Mouse (Mus musculus) forebrain, postnatal 0 days (tissue): Measurements from ENCODE around the gene Fbf1. TPM values are rescaled to one million over a fixed set of nuclear protein-coding genes. Genes with fewer than 3 reads are reported as not detected.

ENCODE experiments used
- ATAC-seq: fragments of 200-750 bp; cut with Nextera tagmentation; 2 replicates; pipeline ENCODE4 v1.8.0; 2017; ENCODE audit warnings: mild to moderate bottlenecking, moderate library complexity
- DNase-seq: peaks from one replicate; pipeline ENCODE4 v3.0.0-alpha.2; 2015
- H3K27ac ChIP-seq: fragments of 300-500 bp; sonication (generic); 2 replicates; pipeline ENCODE4 v1.5.1; 2014; ENCODE audit warnings: low read depth, mild to moderate bottlenecking, antibody characterized with exemption, low read length, moderate library complexity, mixed read lengths
- H3K27me3 ChIP-seq: fragments of 300-500 bp; sonication (generic); 2 replicates; pipeline ENCODE4 v1.6.1; 2014; ENCODE audit warnings: mild to moderate bottlenecking, low read length, mixed read lengths; ENCODE audit not compliant: insufficient read depth
- H3K36me3 ChIP-seq: fragments of 300-500 bp; sonication (generic); 2 replicates; pipeline ENCODE4 v1.6.1; 2014; ENCODE audit warnings: mild to moderate bottlenecking, moderate library complexity; ENCODE audit not compliant: insufficient read depth
- H3K4me1 ChIP-seq: fragments of 300-500 bp; sonication (generic); 2 replicates; pipeline ENCODE4 v1.6.1; 2014; ENCODE audit warnings: antibody characterized with exemption; ENCODE audit not compliant: insufficient read depth
- H3K4me2 ChIP-seq: fragments of 300-500 bp; sonication (generic); 2 replicates; pipeline ENCODE4 v1.6.1; 2014; ENCODE audit warnings: low read depth, mild to moderate bottlenecking, moderate library complexity
- H3K4me3 ChIP-seq: fragments of 300-500 bp; sonication (generic); 2 replicates; pipeline ENCODE4 v1.5.1; 2014; ENCODE audit warnings: low read depth, low read length, mixed read lengths
- H3K9ac ChIP-seq: fragments of 300-500 bp; sonication (generic); 2 replicates; pipeline ENCODE4 v1.6.1; 2014; ENCODE audit warnings: mild to moderate bottlenecking
- H3K9me3 ChIP-seq: fragments of 300-500 bp; sonication (generic); 2 replicates; pipeline ENCODE4 v1.6.1; 2016; ENCODE audit warnings: low read length
- CTCF ChIP-seq: sonication (generic); IDR thresholded peaks from 2 replicates; pipeline ENCODE4 v1.5.1; 2016; ENCODE audit warnings: antibody characterized with exemption, control low read depth, low read depth
- WGBS: fragments of 180-500 bp; shearing (Covaris S2); extraction: QIAGEN DNeasy Blood & Tissue Kit; methylation state at CpG from one replicate; pipeline ENCODE4 v1.1.7; 2014; 5-methylcytosine and 5-hydroxymethylcytosine counted together
- polyA plus RNA-seq: library from polyadenylated mRNA; unstranded; fragments of >200 nt; fragmentation: Nextera tagmentation; extraction: Ambion mirVana; gene quantifications from 2 replicates; pipeline ENCODE4 v1.2.1, GENCODE M21; 2015
- total RNA-seq: library from RNA; depleted of rRNA; stranded (reverse); fragments of >200 nt; gene quantifications from 2 replicates; pipeline ENCODE4 v1.2.3, GENCODE M21; 2014; rRNA removed

Fbf1 gene
- total RNA-seq (97.9 and 108 TPM in 2 replicates), polyA plus RNA-seq (23.2 and 38.2 TPM in 2 replicates)

GRCm38 (mm10) chr11:116167884-116168439 is at the start of gene Fbf1:
Fbf1 (minus strand) TSS chr11:116168166.
- no peaks in the 10 kb centered on the region for H3K27me3 ChIP-seq
- H3K4me1 ChIP-seq: peaks cover 8% of the 10 kb centered on the region
- ATAC-seq (peak; percentile 98), DNase-seq (peak; percentile 97)
- H3K4me3 ChIP-seq: peak within 1 kb of the TSS; percentile 65
- H3K4me2 ChIP-seq: peak within 1 kb of the TSS; percentile 67
- WGBS: 1% methylated on average over 40 of the region's 40 CpGs
- peak within 1 kb of the TSS; percentile 80 for H3K9ac ChIP-seq
- TF ChIP-seq CTCF: no peak
- peaks cover 20% of the 10 kb centered on the region for H3K36me3 ChIP-seq
- H3K27ac ChIP-seq: peak within 1 kb of the TSS; percentile 88
- H3K9me3 ChIP-seq: no peaks in the 10 kb centered on the region

GRCm38 (mm10) chr11:116216549-116216948 is 48.6 kb upstream of the Fbf1 start:
- DNase-seq: no peak
- 83% methylated on average over 11 of the region's 11 CpGs for WGBS
- no peak for ATAC-seq

GRCm38 (mm10) chr11:116215991-116216390 is 48.0 kb upstream of the Fbf1 start:
- WGBS: 93% methylated on average over 6 of the region's 6 CpGs
- no peak for DNase-seq
- no peak for TF ChIP-seq CTCF
- Histone ChIP-seq H3K27ac (no peak overlapping the region), H3K4me3 (no peak overlapping the region), H3K9ac (no peak overlapping the region), H3K27me3 (0 out of 2 replicates have a peak, but pooled peaks cover 4% of the 10 kb centered on the region), H3K36me3 (no peaks in the 10 kb centered on the region), H3K4me1 (no peaks in the 10 kb centered on the region), H3K4me2 (no peak overlapping the region), H3K9me3 (no peaks in the 10 kb centered on the region)
- no peak for ATAC-seq

More at GRCm38 (mm10) chr11:116216549-116216948, 48.6 kb upstream of the Fbf1 start:
- Histone ChIP-seq H3K4me1 (no peaks in the 10 kb centered on the region), H3K9me3 (0 out of 2 replicates have a peak, but pooled peaks cover under 1% of the 10 kb centered on the region), H3K4me3 (no peak overlapping the region), H3K9ac (no peak overlapping the region), H3K4me2 (no peak overlapping the region), H3K36me3 (no peaks in the 10 kb centered on the region), H3K27ac (no peak overlapping the region), H3K27me3 (peaks cover 9% of the 10 kb centered on the region)
- no peak for TF ChIP-seq CTCF

- Histone ChIP-seq H3K4me3 (no peak overlapping the region), H3K4me1 (no peaks in the 10 kb centered on the region), H3K9me3 (no peaks in the 10 kb centered on the region), H3K4me2 (no peak overlapping the region), H3K36me3 (no peaks in the 10 kb centered on the region), H3K9ac (no peak overlapping the region), H3K27me3 (no peaks in the 10 kb centered on the region), H3K27ac (no peak overlapping the region)
- whole genome bisulfite sequencing: 87% methylated on average over 7 of the region's 7 CpGs
- ATAC-seq (no peak), DNase-seq (no peak)
- peak; percentile 40 for TF ChIP-seq CTCF
Observed at GRCm38 (mm10) chr11:116215181-116215580, 47.2 kb upstream of the Fbf1 start.

- ATAC-seq: no peak
- WGBS: 89% methylated on average over 13 of the region's 13 CpGs
- H3K27me3 ChIP-seq: no peaks in the 10 kb centered on the region
- H3K4me2 ChIP-seq: no peak overlapping the region
- DNase-seq: no peak
- no peak overlapping the region for H3K4me3 ChIP-seq
- H3K9me3 ChIP-seq: no peaks in the 10 kb centered on the region
- TF ChIP-seq CTCF: no peak
- H3K36me3 ChIP-seq: no peaks in the 10 kb centered on the region
- H3K9ac ChIP-seq: no peak overlapping the region
- H3K27ac ChIP-seq: no peak overlapping the region
- no peaks in the 10 kb centered on the region for H3K4me1 ChIP-seq
Observed at GRCm38 (mm10) chr11:116213877-116214510, 46.0 kb upstream of the Fbf1 start.

GRCm38 (mm10) chr11:116212847-116213246 is 44.9 kb upstream of the Fbf1 start:
- TF ChIP-seq CTCF: no peak
- H3K9ac ChIP-seq: no peak overlapping the region
- no peaks in the 10 kb centered on the region for H3K27me3 ChIP-seq
- H3K4me2 ChIP-seq: no peak overlapping the region
- H3K4me1 ChIP-seq: no peaks in the 10 kb centered on the region
- no peak overlapping the region for H3K27ac ChIP-seq
- H3K36me3 ChIP-seq: no peaks in the 10 kb centered on the region
- no peaks in the 10 kb centered on the region for H3K9me3 ChIP-seq
- DNase-seq: no peak
- no peak overlapping the region for H3K4me3 ChIP-seq
- ATAC-seq: no peak
- WGBS: 89% methylated on average over 6 of the region's 6 CpGs

- 85% methylated on average over 5 of the region's 5 CpGs for WGBS
- ATAC-seq (no peak), DNase-seq (no peak)
- H3K27me3 ChIP-seq: no peaks in the 10 kb centered on the region
- H3K4me3 ChIP-seq: no peak overlapping the region
- H3K9me3 ChIP-seq: no peaks in the 10 kb centered on the region
- no peaks in the 10 kb centered on the region for H3K4me1 ChIP-seq
- H3K9ac ChIP-seq: no peak overlapping the region
- H3K36me3 ChIP-seq: peaks cover 18% of the 10 kb centered on the region
- TF ChIP-seq CTCF: no peak
- H3K4me2 ChIP-seq: no peak overlapping the region
- no peak overlapping the region for H3K27ac ChIP-seq
Observed at GRCm38 (mm10) chr11:116210696-116211095, 42.7 kb upstream of the Fbf1 start.
